Mouse (Mus musculus) fibroblast of lung, adult 2 months (primary cell): ENCODE results near the gene Cstb.

Source experiments
- DNase-seq: peaks from one replicate; pipeline ENCODE4 v3.0.0-alpha.2; 2011; ENCODE audit warnings: low read depth

Cstb gene

DNA sequence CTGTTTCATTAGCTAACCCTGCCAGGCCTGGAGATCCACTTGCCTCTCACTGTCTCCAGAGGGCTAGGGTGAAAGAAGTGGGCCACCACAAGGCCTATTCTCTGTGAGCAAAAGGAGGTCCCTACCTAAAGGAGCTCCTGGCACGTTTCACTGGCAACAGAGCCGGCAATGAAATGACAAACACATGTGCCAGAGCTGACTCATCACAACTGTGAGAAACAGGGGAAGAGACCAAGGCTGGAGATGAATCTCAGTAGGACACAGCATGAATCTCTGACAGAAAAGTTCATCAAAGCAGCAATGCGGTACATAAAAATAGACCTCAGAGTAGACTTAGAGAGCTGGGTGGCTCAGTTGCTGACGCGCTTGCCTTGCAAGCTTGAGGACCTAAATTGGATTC is 7.6 kb upstream of the Cstb start:
- no peak for DNase-seq

DNA sequence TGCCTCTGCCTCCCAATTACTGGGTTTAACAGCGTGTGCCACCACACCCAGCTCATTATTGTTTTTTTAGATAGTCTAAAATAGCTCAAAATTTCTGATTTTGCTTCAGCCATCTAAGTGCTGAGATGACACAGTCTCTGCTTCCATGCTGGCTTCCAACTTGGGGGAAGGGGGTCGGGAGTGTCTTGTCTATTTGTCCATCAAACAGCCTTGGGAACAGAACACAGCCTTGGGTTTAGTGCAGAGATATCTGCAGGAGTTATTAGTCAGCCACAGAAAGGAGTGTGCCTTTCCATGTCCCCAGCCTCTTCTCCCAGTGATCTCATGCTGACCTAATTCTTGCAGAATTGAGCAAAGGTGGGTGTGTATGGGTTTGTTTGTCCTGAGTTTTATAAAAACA is 6.7 kb upstream of the Cstb start:
- no peak for DNase-seq

DNA sequence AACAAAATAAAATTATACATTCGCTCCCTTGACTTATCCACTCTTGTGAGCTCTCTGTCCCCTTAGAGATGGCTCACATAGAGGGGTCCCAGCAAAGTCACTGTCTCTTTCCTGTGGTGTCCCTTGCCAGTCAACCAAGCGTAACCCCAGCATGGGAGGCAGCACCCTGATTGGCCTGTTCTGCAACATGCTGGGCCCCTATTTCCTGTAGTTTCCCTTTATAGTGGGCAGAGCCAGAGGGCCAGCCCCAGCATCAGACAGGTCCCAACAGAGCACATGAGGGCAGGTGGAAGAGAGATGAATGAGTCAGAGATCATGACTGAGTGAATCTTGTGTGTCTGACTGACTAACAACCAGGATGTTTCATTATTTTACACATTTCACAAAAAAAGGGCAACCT is 4.5 kb upstream of the Cstb start:
- no peak for DNase-seq

DNA sequence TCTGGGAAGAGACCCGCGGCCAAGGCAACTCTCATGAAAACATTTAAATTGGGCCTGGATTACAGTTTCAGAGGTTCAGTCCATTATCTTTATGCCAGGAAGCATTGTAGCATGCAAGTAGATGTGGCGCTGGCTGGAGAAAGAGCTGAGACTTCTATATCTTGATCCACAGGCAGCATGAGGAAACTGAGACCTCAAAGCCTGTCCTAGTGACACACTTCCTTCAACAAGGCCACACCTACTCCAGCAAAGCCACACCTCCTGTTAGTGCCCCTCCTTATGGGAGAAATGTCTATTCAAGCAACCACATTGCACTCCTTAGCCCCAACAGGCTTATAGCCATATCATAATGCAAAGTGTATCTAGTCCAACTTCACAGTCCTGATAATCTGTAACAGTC is 2.9 kb upstream of the Cstb start:
- no peak for DNase-seq

DNA sequence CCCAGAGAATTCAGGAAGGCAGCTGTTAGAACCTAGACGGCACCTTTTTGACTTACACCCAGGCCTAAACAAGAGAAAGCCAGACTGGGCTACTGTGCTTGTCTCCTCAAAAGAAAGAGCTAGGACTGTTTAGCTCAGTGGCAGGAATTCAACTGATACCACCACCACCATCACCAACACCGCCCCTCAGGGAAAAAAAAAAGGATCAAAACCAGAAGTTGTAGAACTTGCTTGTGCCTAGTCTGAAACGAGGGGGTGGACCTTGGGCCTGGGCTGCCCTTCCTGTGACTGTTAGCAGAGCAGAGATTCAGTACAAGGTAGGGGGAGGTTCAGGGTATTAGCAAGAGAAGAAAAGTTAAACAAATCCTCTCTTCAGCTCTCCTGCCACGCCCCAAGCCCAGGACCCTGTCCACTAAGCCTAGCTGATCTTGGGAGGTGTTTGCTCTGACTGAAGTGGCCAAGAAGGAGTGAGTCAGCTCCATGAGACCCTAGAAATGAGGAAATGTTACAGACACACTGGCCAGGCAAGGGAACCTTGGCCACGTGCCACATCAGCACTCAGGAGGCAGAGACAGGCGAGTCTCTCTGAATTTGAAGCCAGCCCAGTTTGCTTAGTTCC is 757 bp downstream of the Cstb start:
- no peak for DNase-seq

DNA sequence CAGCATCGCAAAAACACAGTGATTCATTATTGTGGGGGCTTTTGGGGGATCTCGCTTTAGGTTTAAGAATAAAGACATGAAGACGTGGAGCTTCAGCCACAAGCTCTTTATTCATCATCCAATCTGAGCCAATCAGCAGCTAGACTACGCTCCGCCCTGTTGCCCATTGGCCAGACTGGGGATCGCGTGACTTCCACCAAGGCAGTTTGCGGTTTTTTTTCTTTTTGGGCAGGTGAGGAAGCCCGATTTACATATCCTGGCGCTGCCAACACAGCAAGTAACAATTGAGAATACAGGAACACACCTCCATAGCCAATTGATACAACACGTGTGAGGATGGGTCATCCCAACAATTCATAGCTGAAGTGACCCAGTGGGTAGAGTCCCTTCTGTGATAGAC is 2.6 kb downstream of the Cstb start:
- DNase-seq: no peak

DNA sequence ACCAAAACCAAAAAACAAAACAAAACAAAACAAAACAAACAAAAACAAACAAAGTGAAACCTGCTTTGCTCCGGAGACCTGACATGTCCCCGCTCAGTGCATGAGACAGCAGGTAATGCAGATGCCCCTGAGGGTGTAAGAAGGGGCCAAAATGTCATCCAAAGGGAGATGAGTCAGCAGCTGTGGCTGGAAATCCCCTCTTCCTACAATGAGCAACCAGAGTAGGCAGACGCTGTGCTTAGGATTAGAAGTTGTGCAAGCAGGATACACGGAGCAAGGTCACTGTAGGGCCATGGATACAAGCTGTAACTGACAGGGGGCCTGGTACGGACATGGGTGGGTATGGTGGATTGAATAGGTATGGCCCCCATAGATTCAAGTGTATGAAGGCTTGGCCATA is 3.7 kb downstream of the Cstb start:
- no peak for DNase-seq

DNA sequence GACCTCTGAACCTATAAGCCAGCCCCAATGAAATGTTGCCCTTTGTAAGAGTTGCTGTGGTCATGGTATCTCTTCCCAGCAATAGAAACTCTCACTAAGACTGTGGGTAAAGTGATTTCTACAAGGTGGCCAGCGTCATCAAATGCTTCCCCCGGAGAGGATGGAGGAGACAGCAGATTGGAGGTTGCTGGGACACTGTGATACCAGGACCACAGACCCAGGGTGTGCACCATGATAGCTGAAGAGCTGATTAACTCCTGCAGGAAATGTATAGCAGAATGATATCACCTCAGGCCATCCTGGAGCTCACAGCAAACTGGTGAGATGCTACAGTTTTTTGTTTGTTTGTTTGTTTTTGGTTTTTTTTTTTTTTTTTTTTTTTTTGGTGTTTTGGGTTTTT is 4.3 kb downstream of the Cstb start:
- no peak for DNase-seq

DNA sequence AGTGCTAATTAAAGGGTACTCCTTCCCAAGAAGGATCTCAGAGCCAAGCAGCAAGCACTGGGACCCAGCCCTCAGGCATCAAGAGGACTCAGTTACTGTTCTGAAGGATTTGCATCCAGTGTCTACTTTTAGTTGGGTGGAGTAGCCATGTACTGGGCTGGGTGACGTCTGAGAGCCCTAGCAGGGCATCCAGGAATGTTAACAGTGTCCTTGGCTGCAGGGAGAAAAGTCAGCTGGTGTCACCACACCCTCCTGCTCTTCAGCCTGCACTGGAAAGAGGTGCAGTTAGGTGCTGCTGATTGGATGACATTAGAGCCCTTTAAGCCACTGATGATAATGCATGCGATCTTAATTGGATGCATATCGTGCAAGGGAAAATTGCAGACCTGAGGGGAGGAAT is 7.4 kb downstream of the Cstb start:
- DNase-seq: no peak

DNA sequence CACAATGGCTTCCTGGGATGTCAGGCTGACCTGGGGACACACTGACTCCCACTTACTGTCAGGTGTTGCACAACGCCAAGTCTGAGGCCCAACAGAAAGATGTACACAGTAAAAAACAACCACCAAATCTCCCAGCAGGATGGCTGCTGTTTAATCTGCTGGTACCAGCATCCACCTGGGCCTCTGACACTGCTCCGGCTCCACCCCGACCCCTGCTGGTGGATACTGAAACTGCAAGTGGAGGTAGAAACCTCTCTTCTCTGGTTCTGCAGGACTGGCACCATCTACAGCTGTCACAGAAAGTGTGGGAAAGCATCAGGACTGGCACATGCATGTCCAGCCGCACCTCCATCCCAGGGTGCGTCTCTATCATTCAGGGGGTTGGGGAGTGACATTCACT is 12.6 kb downstream of the Cstb start:
- DNase-seq: no peak

DNA sequence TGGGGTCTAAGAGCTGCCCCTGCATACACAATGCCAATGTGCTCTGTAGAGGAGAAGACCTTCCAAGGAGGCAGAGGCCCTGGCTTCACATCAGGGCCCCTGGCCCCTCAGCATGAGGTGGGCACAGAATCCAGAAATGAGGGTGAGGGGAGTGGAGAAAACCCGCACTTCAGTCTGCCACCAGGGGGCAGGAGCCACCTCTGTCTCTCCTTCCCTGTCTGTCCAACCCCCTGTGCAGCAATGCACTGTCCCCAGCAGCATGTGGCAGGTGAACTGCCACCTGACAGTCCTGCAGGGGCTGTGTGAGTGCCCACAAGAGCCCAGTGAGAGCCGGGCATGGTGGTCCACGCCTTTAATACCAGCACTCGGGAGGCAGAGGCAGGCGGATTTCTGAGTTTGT is 14.1 kb downstream of the Cstb start:
- no peak for DNase-seq

DNA sequence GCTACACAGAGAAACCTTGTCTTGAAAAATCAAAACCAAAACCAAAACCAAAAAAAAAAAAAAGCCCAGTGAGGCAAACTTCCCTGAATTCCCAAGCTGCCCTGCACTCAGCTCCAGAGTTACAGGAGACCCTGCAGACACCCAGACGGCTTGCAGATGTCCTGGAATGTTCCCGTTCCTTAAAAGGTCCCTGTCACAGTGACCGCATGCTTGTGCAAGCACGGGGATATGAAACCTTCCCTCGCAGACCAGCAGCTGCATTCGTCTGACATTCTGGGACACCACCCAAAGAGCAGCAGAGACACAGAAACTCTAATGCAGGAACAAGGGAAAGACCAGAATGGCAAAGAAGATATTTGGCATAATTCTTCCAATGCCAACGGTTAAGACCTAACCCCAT is 14.5 kb downstream of the Cstb start:
- no peak for DNase-seq

DNA sequence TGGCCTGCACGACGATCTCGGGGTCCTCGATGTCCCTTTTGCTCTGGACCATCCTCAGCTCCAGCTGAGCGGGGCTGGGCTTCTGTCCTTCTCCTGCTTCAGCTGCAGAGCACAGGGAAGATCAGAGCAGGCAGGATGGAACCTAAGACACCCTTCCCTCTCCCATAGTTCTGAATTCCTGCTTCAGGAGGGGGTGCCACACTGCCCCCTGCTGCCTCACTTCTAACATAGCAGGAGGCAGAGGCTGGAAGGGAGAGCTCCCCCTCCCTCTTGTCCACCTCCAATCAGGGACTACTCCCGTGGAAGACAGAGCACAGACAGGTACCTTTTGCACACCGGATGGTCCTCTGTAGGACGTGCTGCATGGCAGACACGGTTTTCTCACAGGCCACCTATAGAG is 15.3 kb downstream of the Cstb start:
- no peak for DNase-seq

DNA sequence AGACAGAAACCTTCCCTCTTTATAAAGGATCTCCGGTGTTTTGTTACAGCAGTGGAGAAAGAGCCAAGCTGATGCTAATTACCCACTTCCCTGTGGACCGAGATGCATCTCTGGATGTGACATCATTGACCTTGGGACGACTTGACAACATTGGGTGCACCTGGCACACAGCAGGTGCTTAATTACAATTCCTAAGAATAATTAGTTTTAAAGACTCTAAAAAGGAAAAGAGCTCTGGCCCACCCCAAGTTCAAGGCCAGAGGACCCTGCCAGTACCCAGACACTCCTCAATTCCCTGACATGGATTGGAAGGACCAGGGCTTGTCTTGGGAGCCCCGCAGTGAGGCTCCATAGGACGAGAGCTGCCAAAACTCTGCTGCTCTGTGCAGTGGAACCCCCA is 16.1 kb downstream of the Cstb start:
- no peak for DNase-seq

DNA sequence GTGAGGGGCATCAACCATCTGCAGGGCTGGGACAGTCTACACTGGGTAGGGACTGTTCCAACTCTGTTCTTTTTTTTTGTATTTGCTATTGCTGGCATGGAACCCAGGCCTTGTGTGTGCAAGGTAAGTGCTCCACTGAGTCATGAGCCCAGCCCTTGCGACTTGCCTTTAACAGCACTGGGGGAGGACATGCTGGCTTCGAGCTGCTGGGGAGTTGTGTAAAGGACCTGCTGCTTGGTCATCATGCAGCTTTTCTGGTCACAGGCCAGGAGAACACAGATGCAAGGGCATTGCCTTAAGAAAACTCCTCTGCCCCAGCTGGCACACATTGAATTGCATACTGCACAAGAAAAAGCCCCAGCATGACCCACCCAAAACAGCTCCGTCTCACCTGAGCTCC is 16.8 kb downstream of the Cstb start:
- DNase-seq: no peak

DNA sequence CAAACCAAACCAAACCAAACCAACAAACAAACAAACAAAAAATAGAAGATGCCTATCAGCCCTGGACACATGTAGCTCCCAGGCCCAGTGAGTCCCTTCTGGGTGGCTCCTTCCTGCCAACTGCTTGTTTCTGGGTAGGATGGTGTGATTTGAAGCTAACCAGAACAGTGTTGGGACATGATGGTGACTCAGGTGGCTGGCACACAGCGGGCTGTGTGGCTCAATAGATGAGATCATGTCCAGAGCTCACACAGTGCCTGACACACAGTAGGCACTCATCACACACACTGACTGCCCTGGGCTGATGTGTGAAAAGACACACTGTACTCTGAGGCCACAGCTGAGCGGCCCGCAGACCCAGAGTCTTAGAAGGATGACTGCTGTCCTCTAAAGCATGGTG is 20.7 kb downstream of the Cstb start:
- no peak for DNase-seq

DNA sequence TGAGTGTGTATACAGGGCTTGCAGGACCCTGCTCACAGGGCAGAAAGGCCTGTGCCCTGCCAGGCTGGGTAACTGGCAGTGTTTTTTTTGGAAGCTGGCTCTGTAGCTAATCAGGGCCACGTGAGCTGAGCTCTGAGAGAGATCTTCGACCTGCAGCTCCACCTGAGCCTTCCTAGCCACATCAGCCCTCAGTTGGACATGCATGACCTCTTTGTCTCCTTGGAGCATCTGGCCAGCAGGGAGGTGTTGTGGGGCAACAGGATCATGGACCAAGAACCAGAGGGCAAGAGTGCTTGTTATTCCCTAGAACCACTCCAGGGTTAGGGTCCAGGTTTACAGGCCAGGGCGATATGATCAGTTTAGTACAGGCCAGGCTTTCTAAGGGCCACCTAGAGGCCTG is 21.9 kb downstream of the Cstb start:
- DNase-seq: no peak

DNA sequence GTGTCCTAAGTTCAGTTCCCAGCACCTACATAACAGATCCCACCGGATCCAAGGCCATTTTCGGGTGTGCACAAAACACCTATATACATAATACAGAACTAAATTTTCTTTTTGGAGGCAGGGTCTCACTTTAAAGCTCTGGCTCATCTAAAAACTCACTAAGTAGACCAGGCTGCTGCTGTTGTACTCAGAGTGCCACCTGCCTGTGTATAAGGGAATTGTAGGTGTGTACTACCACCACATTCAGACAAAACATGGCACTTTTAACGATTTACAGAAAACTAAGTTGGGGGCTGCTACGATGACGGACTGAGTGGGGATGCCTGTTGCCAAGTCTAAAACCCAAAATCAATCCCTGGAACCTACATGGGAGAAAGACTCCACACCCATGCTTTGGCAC is 25.3 kb downstream of the Cstb start:
- no peak for DNase-seq

DNA sequence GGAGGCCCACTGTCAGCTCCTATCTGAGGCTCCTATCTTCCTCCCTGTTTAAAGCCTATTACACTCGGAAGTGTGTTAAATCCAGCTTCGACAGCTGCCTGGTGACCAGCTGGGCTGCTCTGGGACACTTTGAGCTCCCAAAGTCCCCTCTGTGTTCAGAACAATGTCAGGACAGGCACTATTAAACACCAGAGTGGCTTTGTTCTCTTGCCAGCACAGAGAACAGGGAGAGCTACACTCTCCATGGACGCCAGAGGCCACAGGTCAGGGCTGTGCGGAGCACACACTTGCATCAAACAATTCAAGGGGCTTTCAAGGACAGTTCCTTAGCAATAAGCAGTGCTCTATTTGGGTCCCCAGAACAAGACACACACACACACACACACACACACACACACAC is 27.2 kb downstream of the Cstb start:
- no peak for DNase-seq

DNA sequence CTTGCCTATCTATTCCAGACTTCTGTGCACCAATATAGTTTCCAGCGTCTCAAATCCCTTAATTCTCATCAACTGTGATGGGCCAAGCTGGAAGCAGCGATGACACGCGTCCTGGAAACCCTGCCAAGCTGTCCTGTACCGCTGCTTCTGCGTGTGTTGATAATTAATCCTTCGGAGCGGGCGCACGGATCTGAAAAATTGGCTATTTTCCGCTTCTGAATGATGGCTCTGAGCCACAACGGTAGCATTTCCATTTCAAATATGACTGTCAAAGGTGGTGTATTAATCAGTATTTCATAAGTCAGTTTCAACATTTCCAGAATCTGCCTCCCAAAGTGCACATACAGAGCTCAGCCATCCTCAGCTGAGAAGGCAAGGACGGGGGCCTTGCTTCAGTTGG is 31.2 kb downstream of the Cstb start:
- DNase-seq: no peak

DNA sequence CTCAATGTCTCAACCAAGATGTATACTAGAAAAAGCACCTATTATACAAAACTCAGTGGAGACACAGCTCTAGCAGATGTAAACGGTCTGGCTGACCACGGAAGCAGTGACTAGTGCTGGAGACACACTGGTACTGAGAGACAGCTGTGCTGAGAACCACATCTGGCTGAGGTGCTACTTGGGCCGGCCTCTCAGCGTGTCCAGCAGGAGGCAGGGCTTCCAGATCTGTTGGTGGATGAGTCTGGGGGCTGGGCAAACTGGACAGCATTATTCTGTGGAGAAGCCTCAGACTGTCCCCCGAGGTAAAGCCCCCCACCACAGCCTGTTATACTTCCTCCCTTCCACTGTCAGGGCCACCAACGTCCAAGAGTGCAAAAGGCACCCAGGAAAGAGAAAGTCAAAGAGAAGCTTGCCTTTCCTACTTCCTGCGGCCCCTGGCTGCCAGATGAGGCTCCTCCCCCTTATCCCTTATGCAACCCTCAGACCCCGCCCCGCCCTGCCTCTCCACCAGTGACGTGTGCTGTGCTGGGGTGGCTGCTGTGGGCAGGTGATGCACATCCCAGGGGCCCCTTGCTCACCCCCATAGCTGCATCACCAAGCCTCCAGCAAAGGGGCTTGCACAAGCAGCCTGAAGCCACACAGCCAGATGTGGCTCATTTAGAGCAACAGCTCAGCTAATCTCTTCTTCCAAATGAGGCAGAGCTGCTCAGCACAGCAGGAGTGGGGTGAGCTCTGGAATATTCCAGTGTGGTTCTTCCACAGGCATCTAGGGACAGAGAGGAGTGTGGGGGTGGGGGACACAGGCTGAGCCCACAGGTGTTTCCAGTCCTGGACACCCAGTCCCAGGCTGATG is 32.3 kb downstream of the Cstb start:
- DNase-seq: peak; percentile 39

DNA sequence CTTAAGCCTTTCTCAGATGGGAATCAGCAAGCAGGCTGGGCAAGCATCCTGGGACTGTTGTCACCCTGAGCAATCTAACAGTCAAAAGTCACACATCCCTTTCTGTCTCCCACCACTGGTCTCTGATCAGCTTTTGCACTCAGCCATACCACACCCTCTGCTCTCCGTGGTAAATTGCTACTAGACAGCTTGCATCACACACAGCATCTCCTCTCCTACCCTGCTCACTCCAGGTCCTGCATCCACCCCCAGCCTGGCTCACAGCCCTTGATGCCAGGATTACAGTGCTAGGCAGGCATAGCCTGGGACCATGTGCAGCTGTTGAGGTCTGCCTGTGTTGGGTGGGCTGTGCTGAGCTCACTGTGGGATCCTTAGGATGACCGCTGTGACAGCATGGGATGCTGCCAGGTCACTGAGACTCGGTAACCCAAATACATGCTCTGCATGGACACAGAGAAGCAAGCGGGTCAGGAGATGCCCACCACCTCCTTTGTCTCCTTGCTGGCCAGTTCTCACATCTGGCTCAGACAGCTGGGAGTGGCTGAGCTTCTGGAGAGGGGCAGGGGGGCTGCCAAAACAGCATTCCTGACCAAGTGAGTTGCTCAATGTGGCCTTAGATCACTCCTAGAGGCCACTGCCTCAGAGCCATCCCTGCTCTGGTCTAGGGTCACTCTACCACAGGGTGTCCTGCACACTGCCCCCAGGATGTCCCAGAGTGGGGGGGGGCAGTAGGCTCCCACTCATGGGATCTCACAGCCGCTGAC is 33.1 kb downstream of the Cstb start:
- DNase-seq: peak; percentile 27

DNA sequence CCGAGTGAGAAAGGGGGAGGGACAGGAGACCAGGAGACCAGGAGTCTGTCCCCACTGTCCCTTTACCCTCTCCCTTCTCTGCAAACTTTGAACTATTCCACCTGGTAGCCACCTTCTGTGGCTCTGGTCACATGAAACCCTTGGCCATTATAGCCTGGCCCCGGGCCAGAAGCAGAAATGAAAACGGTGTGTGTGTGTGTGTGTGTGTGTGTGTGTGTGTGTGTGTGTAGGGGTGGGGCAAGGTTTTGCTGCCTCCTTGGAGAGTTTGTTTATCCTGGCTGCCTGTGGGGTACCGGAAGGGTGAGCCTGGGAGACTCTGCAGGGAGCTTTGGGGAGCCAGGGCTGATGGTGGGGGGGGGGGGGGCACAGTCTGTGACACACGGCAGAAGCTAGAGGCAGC is 35.0 kb downstream of the Cstb start:
- no peak for DNase-seq
